Mouse (Mus musculus) heart, embryonic 15.5 days (tissue): ENCODE results near the gene Filip1. TPM values are rescaled to one million over a fixed set of nuclear protein-coding genes. Genes with fewer than 3 reads are reported as not detected.

Experiments used
- ATAC-seq: fragments of 200-750 bp; cut with Nextera tagmentation; replicated peaks from 2 replicates; pipeline ENCODE4 v1.8.0; 2017; ENCODE audit warnings: low read depth, moderate TSS enrichment; ENCODE audit not compliant: insufficient number of reproducible peaks, insufficient read depth, low FRiP score
- H3K27ac ChIP-seq: fragments of 300-500 bp; sonication (generic); 2 replicates; pipeline ENCODE4 v1.5.1; 2015; ENCODE audit warnings: mild to moderate bottlenecking, inconsistent platforms
- H3K27me3 ChIP-seq: fragments of 300-500 bp; sonication (generic); 2 replicates; pipeline ENCODE4 v1.6.1; 2015; ENCODE audit warnings: inconsistent platforms
- H3K36me3 ChIP-seq: fragments of 300-500 bp; sonication (generic); 2 replicates; pipeline ENCODE4 v1.6.1; 2015; ENCODE audit warnings: mild to moderate bottlenecking, inconsistent platforms
- H3K4me1 ChIP-seq: fragments of 300-500 bp; sonication (generic); replicated peaks from 2 replicates; pipeline ENCODE4 v1.6.1; 2015; ENCODE audit warnings: inconsistent platforms
- H3K4me2 ChIP-seq: fragments of 300-500 bp; sonication (generic); 2 replicates; pipeline ENCODE4 v1.6.1; 2015; ENCODE audit warnings: inconsistent platforms, mild to moderate bottlenecking, moderate library complexity
- H3K4me3 ChIP-seq: fragments of 300-500 bp; sonication (generic); 2 replicates; pipeline ENCODE4 v1.5.1; 2015; ENCODE audit warnings: mild to moderate bottlenecking, inconsistent platforms
- H3K9ac ChIP-seq: fragments of 300-500 bp; sonication (generic); 2 replicates; pipeline ENCODE4 v1.6.1; 2015; ENCODE audit warnings: mild to moderate bottlenecking, inconsistent platforms
- H3K9me3 ChIP-seq: fragments of 300-500 bp; sonication (generic); replicated peaks from 2 replicates; pipeline ENCODE4 v1.6.1; 2016; ENCODE audit warnings: inconsistent platforms
- WGBS: fragments of 180-500 bp; shearing (Covaris S2); methylation state at CpG from one replicate; pipeline ENCODE4 v1.1.7; 2015; ENCODE audit warnings: mixed read lengths; 5-methylcytosine and 5-hydroxymethylcytosine counted together
- polyA plus RNA-seq: library from polyadenylated mRNA; unstranded; fragments of >200 nt; fragmentation: Nextera tagmentation; extraction: Ambion mirVana; gene quantifications from 2 replicates; pipeline ENCODE4 v1.2.1, GENCODE M21; 2015

Gene Filip1
- polyA plus RNA-seq, 1 experiment from 2014 or later, result 36.6 TPM

DNA sequence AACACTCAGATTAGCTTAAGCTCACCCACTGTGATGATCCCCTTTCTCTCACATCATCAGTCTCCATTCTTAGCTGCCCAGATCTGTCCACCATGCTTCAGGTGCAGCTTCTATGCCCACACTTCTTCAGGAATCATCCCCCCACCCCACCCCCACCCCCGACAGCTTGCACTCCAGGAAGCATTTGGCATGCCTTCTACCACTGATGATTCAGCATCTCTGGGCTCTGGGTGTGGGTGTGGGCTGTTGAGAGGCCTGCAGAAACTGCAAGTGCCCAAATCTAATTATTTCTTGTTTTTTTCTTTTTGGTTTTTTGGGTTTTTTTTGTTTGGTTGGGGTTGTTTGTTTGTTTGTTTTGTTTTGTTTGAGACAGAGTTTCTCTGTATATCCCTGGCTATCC is 9.0 kb upstream of the Filip1 start:
- WGBS, result 24% methylated on average over 1 of the region's 1 CpGs
- Histone ChIP-seq H3K4me1 (peaks cover 9% of the 10 kb centered on the region), H3K9ac (no peak overlapping the region), H3K4me2 (no peak overlapping the region), H3K27me3 (no peaks in the 10 kb centered on the region), H3K27ac (no peak overlapping the region), H3K9me3 (no peaks in the 10 kb centered on the region), H3K36me3 (no peaks in the 10 kb centered on the region), H3K4me3 (no peak overlapping the region)
- no peak for ATAC-seq

DNA sequence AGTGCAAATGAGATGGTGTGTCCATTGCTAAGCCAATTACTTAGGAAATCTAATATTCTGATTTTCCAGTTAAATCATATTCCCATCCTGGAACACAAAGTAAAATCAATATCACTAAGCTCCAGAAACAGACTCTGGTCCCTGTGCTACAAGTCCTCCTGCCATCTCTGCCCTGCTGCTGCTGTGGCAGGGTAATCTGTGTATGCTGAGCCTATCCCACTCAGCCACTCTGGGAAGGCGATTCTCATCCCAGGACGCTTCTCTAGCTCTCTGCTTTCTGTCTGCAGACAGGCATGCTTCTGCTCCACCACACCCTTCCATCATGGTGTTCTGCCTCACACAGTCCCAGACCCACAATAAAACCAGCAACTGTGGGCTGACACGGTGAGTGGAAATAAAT is 7.8 kb upstream of the Filip1 start:
- 53% methylated on average over 3 of the region's 3 CpGs for WGBS
- no peak for ATAC-seq
- no peaks in the 10 kb centered on the region for H3K9me3 ChIP-seq

DNA sequence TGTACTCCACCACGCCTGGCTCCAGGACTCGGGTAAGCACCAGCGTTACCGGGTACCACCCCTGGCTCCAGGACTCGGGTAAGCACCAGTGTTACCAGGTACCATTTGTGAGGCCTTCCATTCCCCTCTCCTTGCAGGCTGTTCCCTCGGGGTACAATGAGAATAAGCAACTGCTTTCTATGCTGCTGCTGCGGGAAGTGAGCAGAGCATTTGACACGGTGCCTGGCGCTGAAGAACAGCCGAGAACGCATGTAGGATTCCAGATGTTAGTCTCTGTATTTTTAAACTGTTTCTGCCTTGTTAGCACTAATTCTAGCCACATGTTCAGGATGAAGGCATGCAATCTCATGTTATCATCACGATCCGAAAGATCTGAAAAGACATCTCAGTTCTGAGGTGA is 635 bp downstream of the Filip1 start:
- Histone ChIP-seq H3K4me2 (no peak overlapping the region), H3K36me3 (no peaks in the 10 kb centered on the region), H3K9ac (no peak overlapping the region), H3K9me3 (no peaks in the 10 kb centered on the region), H3K27me3 (no peaks in the 10 kb centered on the region), H3K4me1 (no peaks in the 10 kb centered on the region), H3K27ac (no peak overlapping the region), H3K4me3 (no peak overlapping the region)
- no peak for ATAC-seq
- WGBS, result 79% methylated on average over 13 of the region's 13 CpGs

More for the DNA sequence above, 7.8 kb upstream of the Filip1 start:
- H3K36me3 ChIP-seq, result no peaks in the 10 kb centered on the region
- H3K4me3 ChIP-seq, result no peak overlapping the region
- H3K9ac ChIP-seq, result no peak overlapping the region
- no peak overlapping the region for H3K27ac ChIP-seq
- peaks cover 4% of the 10 kb centered on the region; the same call in 1 of the 2 replicates for H3K4me1 ChIP-seq
- no peak overlapping the region for H3K4me2 ChIP-seq
- H3K27me3 ChIP-seq, result no peaks in the 10 kb centered on the region

DNA sequence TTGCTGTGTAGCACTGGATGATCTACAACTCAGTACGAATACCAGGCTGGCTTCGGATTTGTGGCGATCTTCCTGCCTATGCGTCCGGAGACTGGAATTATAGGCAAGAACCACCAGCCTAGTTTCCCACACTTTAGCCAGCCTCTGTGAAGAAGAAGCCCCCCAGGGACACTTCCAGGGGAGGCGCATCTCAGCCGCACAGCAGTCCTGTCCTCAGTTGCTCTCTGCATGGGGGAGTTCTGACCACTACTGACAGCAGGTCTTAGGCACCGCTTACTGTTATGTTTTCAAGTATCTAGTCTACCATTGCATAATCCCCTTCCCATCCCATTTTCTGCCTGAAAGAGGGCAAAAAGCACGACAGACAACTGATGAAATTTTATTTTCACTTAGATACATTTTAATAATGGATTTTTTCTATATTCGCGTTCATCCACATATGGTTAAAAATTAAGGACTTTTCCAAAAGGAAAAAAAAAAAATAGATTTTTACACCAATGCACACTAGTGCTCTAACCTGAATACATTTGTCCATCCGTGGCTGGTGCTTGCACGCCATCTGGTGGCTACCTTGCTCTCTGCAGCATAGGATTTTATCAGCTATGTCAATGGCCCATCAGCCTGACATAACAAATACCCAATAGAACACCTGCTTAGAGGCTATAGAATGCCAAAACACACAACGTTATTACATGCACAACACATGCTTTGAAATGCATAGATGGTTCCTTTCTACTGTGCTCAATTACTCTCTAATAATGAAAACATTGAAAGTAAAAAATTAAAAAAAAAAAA is 10.1 kb downstream of the Filip1 start:
- Histone ChIP-seq H3K9ac (no peak overlapping the region), H3K36me3 (no peaks in the 10 kb centered on the region), H3K27me3 (no peaks in the 10 kb centered on the region), H3K9me3 (no peaks in the 10 kb centered on the region), H3K4me2 (no peak overlapping the region), H3K4me3 (no peak overlapping the region), H3K27ac (no peak overlapping the region), H3K4me1 (0 out of 2 replicates have a peak, but pooled peaks cover 2% of the 10 kb centered on the region)
- ATAC-seq, result no peak
- 42% methylated on average over 14 of the region's 14 CpGs for WGBS

DNA sequence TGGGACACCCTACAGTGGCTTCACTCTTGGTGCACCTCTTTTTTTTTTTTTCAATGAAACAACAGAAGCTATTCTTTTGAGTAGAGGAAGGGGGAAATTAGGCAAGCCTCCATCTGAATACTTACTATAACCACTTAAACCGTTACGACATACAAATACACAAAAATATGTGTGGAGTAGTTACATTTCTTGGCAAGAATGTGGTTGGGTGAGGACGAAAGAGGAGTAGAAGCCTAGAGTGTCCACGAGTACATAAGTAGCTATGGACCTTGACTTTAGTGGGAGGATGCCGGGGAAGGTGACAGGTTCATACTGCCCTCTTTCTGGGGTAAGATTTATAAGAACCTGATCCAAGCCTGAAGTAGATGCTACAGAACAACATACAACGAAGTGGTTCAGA is 15.4 kb downstream of the Filip1 start:
- no peak for ATAC-seq
- 78% methylated on average over 6 of the region's 6 CpGs for WGBS
- Histone ChIP-seq H3K4me1 (no peaks in the 10 kb centered on the region), H3K36me3 (no peaks in the 10 kb centered on the region), H3K4me3 (no peak overlapping the region), H3K27ac (no peak overlapping the region), H3K4me2 (no peak overlapping the region), H3K9me3 (no peaks in the 10 kb centered on the region), H3K27me3 (no peaks in the 10 kb centered on the region), H3K9ac (no peak overlapping the region)

DNA sequence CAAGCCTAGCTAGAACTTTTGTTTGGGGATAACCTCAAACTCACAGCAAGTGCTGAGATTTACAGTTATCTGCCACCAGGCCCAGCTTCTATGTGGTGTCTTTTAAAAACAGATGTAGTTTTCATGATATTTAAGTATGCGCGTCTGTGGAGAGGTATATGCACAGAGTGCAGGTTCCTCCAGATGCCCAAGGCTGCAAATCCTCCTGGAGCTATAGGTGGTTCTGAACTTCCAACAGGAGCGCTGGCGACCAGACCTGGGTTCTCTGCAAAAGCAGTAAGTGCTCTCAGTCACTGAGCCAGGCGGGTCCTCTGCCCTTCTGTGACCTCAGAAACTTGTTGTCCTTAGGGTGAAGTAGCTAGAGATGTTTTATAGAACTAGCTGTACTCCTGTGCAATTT is 18.4 kb downstream of the Filip1 start:
- no peaks in the 10 kb centered on the region for H3K36me3 ChIP-seq
- no peak overlapping the region for H3K9ac ChIP-seq
- ATAC-seq, result no peak
- no peaks in the 10 kb centered on the region for H3K9me3 ChIP-seq
- no peak overlapping the region for H3K27ac ChIP-seq
- 93% methylated on average over 5 of the region's 5 CpGs for WGBS
- H3K27me3 ChIP-seq, result no peaks in the 10 kb centered on the region
- H3K4me1 ChIP-seq, result no peaks in the 10 kb centered on the region; the same call in 1 of the 2 replicates
- no peak overlapping the region for H3K4me2 ChIP-seq
- H3K4me3 ChIP-seq, result no peak overlapping the region

DNA sequence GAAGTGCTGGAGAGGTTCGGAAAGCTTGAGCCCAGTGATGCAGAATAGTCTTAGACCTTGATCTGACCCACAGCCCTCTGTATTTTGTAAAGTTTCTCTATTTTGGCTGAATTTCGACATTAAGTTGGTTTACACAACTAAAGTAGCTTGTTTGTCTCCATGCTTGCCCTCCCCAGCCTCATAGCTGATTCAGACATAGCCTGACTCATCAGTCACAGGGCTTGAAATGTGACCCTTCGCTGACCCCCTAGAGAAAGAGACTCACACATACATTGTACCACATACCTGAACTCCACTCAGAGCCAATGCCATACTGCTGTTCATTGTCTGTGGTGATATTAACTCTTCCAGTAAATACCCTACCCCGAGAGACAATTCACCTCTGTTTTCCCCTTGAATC is 19.6 kb downstream of the Filip1 start:
- WGBS, result 75% methylated on average over 4 of the region's 4 CpGs

DNA sequence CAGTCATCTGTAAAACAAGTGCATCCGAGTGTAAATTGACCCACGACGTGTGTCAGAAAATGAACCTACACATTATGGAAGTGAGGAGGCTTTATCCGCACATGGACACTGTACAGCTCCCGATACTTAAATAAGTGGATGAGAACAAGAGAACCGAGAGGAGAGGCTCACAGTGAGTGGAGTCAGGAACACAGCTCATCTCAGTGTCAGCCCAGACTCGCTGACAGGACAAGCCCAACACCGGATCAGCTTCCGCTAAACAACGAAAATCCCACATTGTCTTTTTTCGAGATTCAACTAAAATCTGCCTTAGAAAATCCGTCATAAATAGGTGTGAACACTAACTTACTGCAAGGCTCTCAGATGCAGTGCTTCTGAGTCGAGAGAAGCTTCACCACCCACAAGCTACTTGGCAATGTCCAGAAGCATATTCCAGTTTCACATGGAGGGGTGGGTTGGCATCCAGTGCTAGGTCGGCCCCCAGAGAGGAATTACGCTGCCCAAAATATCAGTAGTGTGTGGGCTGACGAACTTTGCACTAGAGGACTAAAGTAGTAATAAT is 22.1 kb downstream of the Filip1 start:
- no peak overlapping the region for H3K27ac ChIP-seq
- H3K4me2 ChIP-seq, result no peak overlapping the region
- no peaks in the 10 kb centered on the region for H3K36me3 ChIP-seq
- no peaks in the 10 kb centered on the region for H3K9me3 ChIP-seq
- no peak for ATAC-seq
- H3K4me3 ChIP-seq, result no peak overlapping the region
- 49% methylated on average over 16 of the region's 16 CpGs for WGBS
- H3K4me1 ChIP-seq, result no peaks in the 10 kb centered on the region; the same call in 1 of the 2 replicates
- H3K27me3 ChIP-seq, result no peaks in the 10 kb centered on the region
- no peak overlapping the region for H3K9ac ChIP-seq

More for the DNA sequence above, 19.6 kb downstream of the Filip1 start:
- no peaks in the 10 kb centered on the region for H3K27me3 ChIP-seq
- no peak overlapping the region for H3K4me2 ChIP-seq
- no peaks in the 10 kb centered on the region; the same call in 1 of the 2 replicates for H3K4me1 ChIP-seq
- no peak overlapping the region for H3K4me3 ChIP-seq
- no peak for ATAC-seq
- H3K27ac ChIP-seq, result no peak overlapping the region
- no peaks in the 10 kb centered on the region for H3K36me3 ChIP-seq
- H3K9ac ChIP-seq, result no peak overlapping the region
- no peaks in the 10 kb centered on the region for H3K9me3 ChIP-seq

DNA sequence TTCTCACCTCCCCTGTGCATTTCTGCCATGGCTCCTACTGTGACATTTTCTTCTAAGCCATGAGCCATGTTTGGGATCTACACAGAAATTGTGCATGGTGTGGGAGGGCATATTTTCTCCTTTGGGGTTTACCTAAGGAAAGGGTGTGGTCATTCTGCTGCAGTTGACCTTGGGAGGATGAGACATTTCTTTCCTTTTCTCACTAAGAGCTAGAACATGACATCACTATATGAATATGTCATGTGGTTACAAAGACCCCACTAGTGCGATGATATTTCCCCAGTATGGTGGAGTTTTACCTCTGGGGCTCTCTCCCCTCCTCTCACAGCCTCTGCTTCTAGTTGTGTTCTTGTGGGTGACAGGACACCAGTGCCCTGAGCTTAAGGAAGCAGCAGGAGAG is 22.9 kb downstream of the Filip1 start:
- Histone ChIP-seq H3K4me2 (no peak overlapping the region), H3K9ac (no peak overlapping the region), H3K36me3 (no peaks in the 10 kb centered on the region), H3K4me1 (no peaks in the 10 kb centered on the region; the same call in 1 of the 2 replicates), H3K4me3 (no peak overlapping the region), H3K27ac (no peak overlapping the region), H3K27me3 (no peaks in the 10 kb centered on the region), H3K9me3 (no peaks in the 10 kb centered on the region)
- no peak for ATAC-seq
- WGBS, result 59% methylated on average over 1 of the region's 1 CpGs

DNA sequence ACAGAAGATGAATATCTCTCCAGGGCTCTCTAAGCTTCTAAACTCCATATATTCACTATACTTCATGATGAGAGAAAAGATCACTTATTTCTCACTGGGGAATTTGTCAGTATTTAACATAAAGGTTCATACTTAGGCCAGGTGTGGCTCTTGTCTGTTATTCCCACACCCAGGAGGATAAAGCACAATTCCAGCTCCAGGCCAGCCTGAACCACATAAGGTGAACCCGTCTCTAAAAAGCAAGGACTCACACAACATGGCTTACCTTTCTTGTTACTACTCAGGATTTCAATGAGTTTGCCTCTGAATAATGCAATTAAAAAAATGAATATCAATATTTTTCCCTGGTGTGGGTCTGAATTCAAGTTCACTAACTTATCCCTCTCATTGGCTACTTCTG is 23.6 kb downstream of the Filip1 start:
- Histone ChIP-seq H3K4me3 (no peak overlapping the region), H3K9me3 (no peaks in the 10 kb centered on the region), H3K9ac (no peak overlapping the region), H3K27me3 (no peaks in the 10 kb centered on the region), H3K27ac (no peak overlapping the region), H3K4me1 (no peaks in the 10 kb centered on the region; the same call in 1 of the 2 replicates), H3K4me2 (no peak overlapping the region), H3K36me3 (no peaks in the 10 kb centered on the region)
- no peak for ATAC-seq
- WGBS, result 96% methylated on average over 1 of the region's 1 CpGs

DNA sequence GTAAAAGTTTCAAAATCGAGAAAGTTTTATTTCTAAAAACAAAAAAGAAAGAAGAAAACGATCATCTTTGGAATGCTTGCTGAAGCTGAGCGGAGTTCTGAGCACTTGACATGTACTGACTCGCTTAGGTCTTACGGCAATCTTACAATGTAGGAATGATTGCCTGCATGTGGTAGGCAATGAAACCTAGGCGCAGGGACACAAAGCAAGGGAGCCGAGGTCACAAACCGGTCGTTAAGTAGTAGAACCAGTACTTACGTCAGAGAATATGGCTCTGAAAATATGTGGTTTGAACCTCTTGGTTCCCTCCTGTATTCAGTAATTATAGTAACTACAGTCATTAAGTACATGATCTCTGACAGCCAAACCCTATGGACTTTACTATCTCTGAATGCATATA is 29.4 kb downstream of the Filip1 start:
- Histone ChIP-seq H3K4me2 (no peak overlapping the region), H3K4me3 (no peak overlapping the region), H3K9ac (no peak overlapping the region), H3K27me3 (no peaks in the 10 kb centered on the region), H3K4me1 (peaks cover 10% of the 10 kb centered on the region), H3K9me3 (no peaks in the 10 kb centered on the region), H3K27ac (no peak overlapping the region), H3K36me3 (no peaks in the 10 kb centered on the region)
- 79% methylated on average over 10 of the region's 10 CpGs for WGBS
- ATAC-seq, result no peak

DNA sequence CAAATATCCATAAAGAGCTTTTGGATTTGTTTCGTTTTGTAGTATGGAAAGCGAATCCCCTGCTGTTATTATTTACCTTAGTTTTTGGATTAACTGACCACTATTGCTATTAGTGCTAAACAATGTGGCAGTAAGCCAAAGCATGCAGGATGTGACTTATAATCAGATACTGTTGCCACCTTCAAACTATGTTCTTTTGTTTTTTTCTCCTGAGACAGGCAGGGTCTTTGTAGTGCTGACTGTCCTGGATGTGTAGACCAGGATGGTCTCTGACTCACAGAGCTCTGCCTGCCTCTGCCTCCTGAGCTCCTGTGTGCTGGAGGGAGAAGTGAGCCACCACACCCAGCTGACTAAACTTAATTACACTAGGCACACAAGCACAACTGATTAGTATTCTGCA is 33.4 kb downstream of the Filip1 start:
- no peaks in the 10 kb centered on the region for H3K27me3 ChIP-seq
- H3K27ac ChIP-seq, result peak overlapping the region; percentile 98; the same call in 1 of the 2 replicates
- 91% methylated on average over 2 of the region's 2 CpGs for WGBS
- no peak overlapping the region for H3K4me2 ChIP-seq
- peaks cover 23% of the 10 kb centered on the region for H3K4me1 ChIP-seq
- H3K9me3 ChIP-seq, result no peaks in the 10 kb centered on the region
- H3K4me3 ChIP-seq, result no peak overlapping the region
- no peaks in the 10 kb centered on the region for H3K36me3 ChIP-seq
- no peak overlapping the region for H3K9ac ChIP-seq
- ATAC-seq, result no peak
